11 mouse cellular contexts compared by ENCODE assay signal in genomic region chr13:53948056-53948455, GRCm38 (mm10).
A peak's percentile ranks its signal among the peaks of the same experiment; 100 is the strongest.
DNase-seq lines count a peak whose midpoint lies in the region; ATAC-seq and TF ChIP-seq lines count a peak whose summit lies in the region.
"Had no signal": no experiment of that assay in that cellular context is flagged by ENCODE, and none has a peak within 500 bp of the region (broad histone marks: within the 10 kb centered on the region; RNA-seq: fewer than 3 reads in every experiment).

No protein-coding gene starts in this region.

- no peak overlapping the region for H3K9ac ChIP-seq in hindbrain, embryonic 14.5 days
- no peak overlapping the region for H3K9ac ChIP-seq in hindbrain, embryonic 16.5 days (ENCODE audit: low read depth, low read length)
- no peak overlapping the region for H3K9ac ChIP-seq in ES-E14 (ENCODE audit: insufficient read depth, low read depth, low read length, poor library complexity, severe bottlenecking)
- H3K9ac ChIP-seq: limb, embryonic 15.5 days had no signal

- no peak overlapping the region for H3K4me3 ChIP-seq in hindbrain, embryonic 14.5 days (replicated peaks; ENCODE audit: low read length)
- H3K4me3 ChIP-seq in hindbrain, embryonic 16.5 days (ENCODE audit: low read length) = no peak overlapping the region
- no peak overlapping the region for H3K4me3 ChIP-seq in ES-E14 (ENCODE audit: insufficient read depth in 1 of 2, low read depth in 1 of 2, low read length in 2 of 2, poor library complexity in 1 of 2, severe bottlenecking in 1 of 2)
- H3K4me3 ChIP-seq: limb, embryonic 15.5 days had no signal

- H3K27me3 ChIP-seq in hindbrain, embryonic 14.5 days (ENCODE audit: control insufficient read depth, insufficient read depth, low read length) = no peaks in the 10 kb centered on the region
- no peaks in the 10 kb centered on the region for H3K27me3 ChIP-seq in hindbrain, embryonic 16.5 days (replicated peaks; ENCODE audit: control insufficient read depth, insufficient read depth, low read length)
- H3K27me3 ChIP-seq: limb, embryonic 15.5 days had no signal

- DNase-seq in hindbrain, embryonic 14.5 days (ENCODE audit: low spot score) = peak; percentile 38
- DNase-seq in 416B (ENCODE audit: low read depth) (peak; percentile 72), ES-E14 (ENCODE audit: low read depth, low spot score) (peak; percentile 60)
- DNase-seq in forelimb bud, embryonic 11.5 days (ENCODE audit: low read depth, low spot score) = peak; percentile 77
- no peak for DNase-seq in cerebellum, adult 11 months
- no peak for DNase-seq in spleen, postnatal 14 days (ENCODE audit: low spot score in 2 of 2)
- DNase-seq in urinary bladder, postnatal 36 days (ENCODE audit: low spot score in 2 of 2) = no peak
- DNase-seq: cerebellum, adult 9-11 months had no signal

- H3K27ac ChIP-seq in hindbrain, embryonic 14.5 days = no peak overlapping the region
- no peak overlapping the region for H3K27ac ChIP-seq in hindbrain, embryonic 16.5 days (ENCODE audit: low read depth, low read length)
- no peak overlapping the region for H3K27ac ChIP-seq in ES-E14 (ENCODE audit: insufficient read depth, low read depth, low read length, poor library complexity, severe bottlenecking)
- H3K27ac ChIP-seq: limb, embryonic 15.5 days had no signal

- in situ Hi-C loops in ES-E14 (cut with MboI; ENCODE audit: low sequenced_read_pairs in 2 of 2, unreplicated experiment in 2 of 2) = no loop called here

- H3K4me1 ChIP-seq in hindbrain, embryonic 14.5 days (replicated peaks; ENCODE audit: control insufficient read depth, insufficient read depth, low read length) = no peaks in the 10 kb centered on the region
- H3K4me1 ChIP-seq in hindbrain, embryonic 16.5 days (ENCODE audit: control insufficient read depth, insufficient read depth, low read depth, low read length) = no peaks in the 10 kb centered on the region
- H3K4me1 ChIP-seq in ES-E14 (ENCODE audit: control insufficient read depth in 2 of 2, insufficient read depth in 2 of 2, low read length in 2 of 2, poor library complexity in 1 of 2) = no peaks in the 10 kb centered on the region
- H3K4me1 ChIP-seq: limb, embryonic 15.5 days had no signal

- no peak for ATAC-seq in hindbrain, embryonic 14.5 days (ENCODE audit: low FRiP score)
- ATAC-seq in hindbrain, embryonic 16.5 days = no peak
- ATAC-seq: intestine, embryonic 16.5 days had no signal

- 1% methylated on average over 4 of the region's 4 CpGs for WGBS in hindbrain, embryonic 14.5 days
- WGBS in hindbrain, embryonic 16.5 days = 3% methylated on average over 4 of the region's 4 CpGs

- no peaks in the 10 kb centered on the region for H3K36me3 ChIP-seq in hindbrain, embryonic 14.5 days (replicated peaks; ENCODE audit: control insufficient read depth, insufficient read depth)
- H3K36me3 ChIP-seq in hindbrain, embryonic 16.5 days (ENCODE audit: control insufficient read depth, insufficient read depth, low read length) = no peaks in the 10 kb centered on the region
- no peaks in the 10 kb centered on the region for H3K36me3 ChIP-seq in ES-E14 (ENCODE audit: control insufficient read depth, insufficient read depth, low read length, poor library complexity, severe bottlenecking)
- H3K36me3 ChIP-seq: limb, embryonic 15.5 days had no signal

- H3K9me3 ChIP-seq in hindbrain, embryonic 14.5 days (ENCODE audit: control insufficient read depth, low read length) = no peaks in the 10 kb centered on the region
- no peaks in the 10 kb centered on the region for H3K9me3 ChIP-seq in hindbrain, embryonic 16.5 days (ENCODE audit: control insufficient read depth, low read length)
- H3K9me3 ChIP-seq in ES-E14 (ENCODE audit: control insufficient read depth, insufficient read depth, low read depth, low read length) = no peaks in the 10 kb centered on the region
- H3K9me3 ChIP-seq: limb, embryonic 15.5 days had no signal

- H3K4me2 ChIP-seq in hindbrain, embryonic 14.5 days (replicated peaks) = no peak overlapping the region
- no peak overlapping the region for H3K4me2 ChIP-seq in hindbrain, embryonic 16.5 days (ENCODE audit: low read length)
- H3K4me2 ChIP-seq: limb, embryonic 15.5 days had no signal

TF ChIP-seq in ES-E14, 5 proteins besides CTCF, POLR2A, EP300 and RAD21:
- no peak for TF ChIP-seq MAFK (IDR thresholded peaks at IDR 0.05; ENCODE audit: insufficient read depth, low read depth, low read length)
- no peak for TF ChIP-seq CHD2 (IDR thresholded peaks at IDR 0.05; ENCODE audit: low read depth, low read length)
- no peak for TF ChIP-seq ZC3H11A (IDR thresholded peaks at IDR 0.05; ENCODE audit: borderline replicate concordance, low read depth, low read length)
- no peak for TF ChIP-seq HCFC1 (IDR thresholded peaks at IDR 0.05; ENCODE audit: borderline replicate concordance, insufficient read depth, low read length)
- no peak for TF ChIP-seq ZNF384 (IDR thresholded peaks at IDR 0.05; ENCODE audit: low read depth, low read length)

Comparison
In these comparisons a context has a peak if more than half of its experiments do, and no peak if none do; other contexts are left out.
1. DNase-seq: peak in hindbrain, embryonic 14.5 days (single experiment), 416B (single experiment), ES-E14 (single experiment) and forelimb bud, embryonic 11.5 days (single experiment); none in cerebellum, adult 11 months (single experiment), spleen, postnatal 14 days (0 of 2) and urinary bladder, postnatal 36 days (0 of 2).